Mouse (Mus musculus): ENCODE measurements around the gene Cep250.

Gene Cep250

GRCm38 (mm10) chr2:155962991-155963390, 6.7 kb downstream of the Cep250 start:
- DNase-seq (ENCODE audit: low read depth, low spot score): no peak

- DNase-seq (ENCODE audit: low read depth, low spot score): no peak
Measured at GRCm38 (mm10) chr2:155973348-155973747, 17.1 kb downstream of the Cep250 start.

- no peak for DNase-seq (ENCODE audit: low read depth, low spot score)
Measured at GRCm38 (mm10) chr2:155974087-155974731, 18.0 kb downstream of the Cep250 start.

- DNase-seq (ENCODE audit: low read depth, low spot score): no peak
Measured at GRCm38 (mm10) chr2:155979328-155979991, 23.2 kb downstream of the Cep250 start.

- no peak for DNase-seq (ENCODE audit: low read depth, low spot score)
Measured at GRCm38 (mm10) chr2:155985776-155986175, 29.5 kb downstream of the Cep250 start.

GRCm38 (mm10) chr2:155987131-155987530, 30.9 kb downstream of the Cep250 start:
- DNase-seq (ENCODE audit: low read depth, low spot score): no peak

- no peak for DNase-seq (ENCODE audit: low read depth, low spot score)
Measured at GRCm38 (mm10) chr2:155989085-155989484, 32.8 kb downstream of the Cep250 start.

- DNase-seq (ENCODE audit: low read depth, low spot score): no peak
Measured at GRCm38 (mm10) chr2:155991151-155991550, 34.9 kb downstream of the Cep250 start.

GRCm38 (mm10) chr2:155991863-155992321, 35.6 kb downstream of the Cep250 start:
- DNase-seq (ENCODE audit: low read depth, low spot score): no peak

GRCm38 (mm10) chr2:156005393-156005792, 49.1 kb downstream of the Cep250 start:
- DNase-seq (ENCODE audit: low read depth, low spot score): no peak

- peak; percentile 95 for DNase-seq (ENCODE audit: low read depth, low spot score)
Measured at GRCm38 (mm10) chr2:156007888-156008532, 51.8 kb downstream of the Cep250 start, which contains the start of the genes 6430550D23Rik and Ergic3. Gene 6430550D23Rik (minus strand): TSS chr2:156007977. Gene Ergic3 (plus strand): TSS chr2:156008045.

GRCm38 (mm10) chr2:156018106-156018505, 61.8 kb downstream of the Cep250 start:
- DNase-seq (ENCODE audit: low read depth, low spot score): no peak

GRCm38 (mm10) chr2:156021219-156021618, 65.0 kb downstream of the Cep250 start:
- no peak for DNase-seq (ENCODE audit: low read depth, low spot score)

- no peak for DNase-seq (ENCODE audit: low read depth, low spot score)
Measured at GRCm38 (mm10) chr2:156021765-156022164, 65.5 kb downstream of the Cep250 start.

- peak; percentile 4 for DNase-seq (ENCODE audit: low read depth, low spot score)
Measured at GRCm38 (mm10) chr2:156025482-156025881, 69.2 kb downstream of the Cep250 start.

GRCm38 (mm10) chr2:156039390-156039789, 83.1 kb downstream of the Cep250 start:
- no peak for DNase-seq (ENCODE audit: low read depth, low spot score)

GRCm38 (mm10) chr2:156042903-156043302, 86.6 kb downstream of the Cep250 start:
- DNase-seq (ENCODE audit: low read depth, low spot score): no peak

- no peak for DNase-seq (ENCODE audit: low read depth, low spot score)
Measured at GRCm38 (mm10) chr2:156047929-156048328, 91.7 kb downstream of the Cep250 start.

Measured in telencephalon, adult 2 months (tissue).